Mouse (Mus musculus): ENCODE measurements around the gene Catsperg1.
"Not testable (repeated sequence)": the region's sequence is repeated elsewhere in the genome, so short reads cannot be mapped to it uniquely, and the experiment has no call there.

The Catsperg1 gene

GRCm38 (mm10) chr7:29139237-29139636, 74.6 kb downstream of the Catsperg1 start:
- DNase-seq (ENCODE audit: low spot score in 2 of 2) = not testable (repeated sequence)

GRCm38 (mm10) chr7:29137429-29137828, 76.4 kb downstream of the Catsperg1 start:
- DNase-seq (ENCODE audit: low spot score in 2 of 2) = no peak

GRCm38 (mm10) chr7:29134693-29135386, 79.0 kb downstream of the Catsperg1 start, which contains the start of gene Rasgrp4:
Gene Rasgrp4 (plus strand): TSS chr7:29134851.
- peak; percentile 59 to 65 for DNase-seq (ENCODE audit: low spot score in 2 of 2)

GRCm38 (mm10) chr7:29134230-29134629, 79.6 kb downstream of the Catsperg1 start:
- no peak for DNase-seq (ENCODE audit: low spot score in 2 of 2)

Measured in natural killer cell, adult 2 months (primary cell).